Mouse (Mus musculus): ENCODE results near the gene Stox2.

Gene Stox2

GRCm38 (mm10) chr8:47355340-47355906 lies 90.7 kb downstream of the Stox2 start:
- in situ Hi-C loops (cut with MboI, MseI), result no loop called here

GRCm38 (mm10) chr8:47354523-47355168 lies 91.5 kb downstream of the Stox2 start:
- in situ Hi-C loops (cut with MboI, MseI), result no loop called here

- in situ Hi-C loops (cut with MboI, MseI), result no loop called here
Measured at GRCm38 (mm10) chr8:47351914-47352701, 94.1 kb downstream of the Stox2 start.

GRCm38 (mm10) chr8:47349082-47349481 lies 97.1 kb downstream of the Stox2 start:
- in situ Hi-C loops (cut with MboI, MseI), result no loop called here

GRCm38 (mm10) chr8:47347809-47348208 lies 98.4 kb downstream of the Stox2 start:
- in situ Hi-C loops (cut with MboI, MseI), result no loop called here

- in situ Hi-C loops (cut with MboI, MseI), result no loop called here
Measured at GRCm38 (mm10) chr8:47345772-47346103, 100.4 kb downstream of the Stox2 start.

- in situ Hi-C loops (cut with MboI, MseI), result no loop called here
Measured at GRCm38 (mm10) chr8:47345085-47345771, 100.9 kb downstream of the Stox2 start.

GRCm38 (mm10) chr8:47341474-47341873 lies 104.7 kb downstream of the Stox2 start:
- in situ Hi-C loops (cut with MboI, MseI), result no loop called here

GRCm38 (mm10) chr8:47338691-47339323 lies 107.4 kb downstream of the Stox2 start:
- in situ Hi-C loops (cut with MboI, MseI), result no loop called here

GRCm38 (mm10) chr8:47336433-47336832 lies 109.7 kb downstream of the Stox2 start:
- in situ Hi-C loops (cut with MboI, MseI), result no loop called here

GRCm38 (mm10) chr8:47335940-47336339 lies 110.2 kb downstream of the Stox2 start:
- in situ Hi-C loops (cut with MboI, MseI), result no loop called here

GRCm38 (mm10) chr8:47334223-47334757 lies 111.9 kb downstream of the Stox2 start:
- in situ Hi-C loops (cut with MboI, MseI), result no loop called here

GRCm38 (mm10) chr8:47332941-47333340 lies 113.2 kb downstream of the Stox2 start:
- in situ Hi-C loops (cut with MboI, MseI), result no loop called here

- in situ Hi-C loops (cut with MboI, MseI), result no loop called here
Measured at GRCm38 (mm10) chr8:47330982-47331381, 115.2 kb downstream of the Stox2 start.

GRCm38 (mm10) chr8:47326348-47326747 lies 119.8 kb downstream of the Stox2 start:
- in situ Hi-C loops (cut with MboI, MseI), result no loop called here

- in situ Hi-C loops (cut with MboI, MseI), result no loop called here
Measured at GRCm38 (mm10) chr8:47324117-47324820, 121.9 kb downstream of the Stox2 start.

GRCm38 (mm10) chr8:47321282-47321681 lies 124.9 kb downstream of the Stox2 start:
- in situ Hi-C loops (cut with MboI, MseI), result no loop called here

- in situ Hi-C loops (cut with MboI, MseI), result no loop called here
Measured at GRCm38 (mm10) chr8:47320707-47321106, 125.5 kb downstream of the Stox2 start.

- in situ Hi-C loops (cut with MboI, MseI), result no loop called here
Measured at GRCm38 (mm10) chr8:47318468-47318867, 127.7 kb downstream of the Stox2 start.

GRCm38 (mm10) chr8:47308176-47308575 lies 138.0 kb downstream of the Stox2 start:
- in situ Hi-C loops (cut with MboI, MseI), result loop anchor here (10.0 kb wide), 1 partner anchor 1853 kb away; no protein-coding TSS in a partner anchor

- in situ Hi-C loops (cut with MboI, MseI), result loop anchor here (10.0 kb wide), 1 partner anchor 1852 kb away; no protein-coding TSS in a partner anchor
Measured at GRCm38 (mm10) chr8:47306372-47306771, 139.8 kb downstream of the Stox2 start.

Data from regulatory T cell (primary cell).